ENCODE assay signal across 7 mouse cellular contexts in the genomic region with DNA sequence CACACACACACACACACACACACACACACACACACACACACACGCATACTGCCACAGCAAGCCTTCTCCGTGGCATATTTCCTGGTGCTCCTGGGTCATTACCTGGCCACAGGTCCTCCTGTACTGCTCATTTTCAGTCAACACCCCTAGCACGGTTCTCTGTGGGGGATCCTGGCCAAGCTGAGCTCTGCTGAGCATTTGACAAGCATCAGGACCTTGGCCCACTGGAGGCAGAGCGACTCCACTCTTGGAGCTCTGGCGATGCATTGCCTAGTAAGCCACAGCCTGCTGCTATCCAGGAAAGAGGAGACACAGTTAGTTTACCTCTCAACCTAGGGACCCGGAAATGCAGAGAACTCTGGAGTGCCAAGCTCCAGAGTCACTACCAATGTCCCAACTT. TPM values are rescaled to one million over a fixed set of nuclear protein-coding genes. Genes with fewer than 3 reads are reported as not detected.
A peak's percentile ranks its signal among the peaks of the same experiment; 100 is the strongest.
DNase-seq lines count a peak whose midpoint lies in the region; ATAC-seq and TF ChIP-seq lines count a peak whose summit lies in the region.

No protein-coding gene starts in this region.

- H3K9ac ChIP-seq in lung, embryonic 16.5 days (ENCODE audit: low read length), result no peak overlapping the region
- peak overlapping the region; percentile 61 for H3K9ac ChIP-seq in forebrain, embryonic 15.5 days (replicated peaks)
- H3K9ac ChIP-seq in limb, embryonic 13.5 days, result peak overlapping the region; percentile 59; the same call in 1 of the 2 replicates
- no peak overlapping the region for H3K9ac ChIP-seq in stomach, postnatal 0 days (ENCODE audit: low read length)

- ATAC-seq in lung, embryonic 16.5 days (ENCODE audit: low read depth), result no peak
- ATAC-seq in forebrain, embryonic 15.5 days (replicated peaks), result no peak
- ATAC-seq in limb, embryonic 13.5 days (ENCODE audit: low FRiP score, low read depth), result no peak
- no peak for ATAC-seq in stomach, postnatal 0 days (ENCODE audit: low FRiP score, low TSS enrichment)

- H3K4me1 ChIP-seq in lung, embryonic 16.5 days (replicated peaks; ENCODE audit: control insufficient read depth, insufficient read depth, low read length), result peaks cover 12% of the 10 kb centered on the region
- H3K4me1 ChIP-seq in forebrain, embryonic 15.5 days, result peaks cover 12% of the 10 kb centered on the region
- H3K4me1 ChIP-seq in limb, embryonic 13.5 days, result peaks cover 13% of the 10 kb centered on the region
- H3K4me1 ChIP-seq in stomach, postnatal 0 days (replicated peaks; ENCODE audit: control insufficient read depth, insufficient read depth), result no peaks in the 10 kb centered on the region; the same call in none of the 2 replicates

- TF ChIP-seq EP300 in stomach, postnatal 0 days (optimal IDR thresholded peaks at IDR 0.05), result no peak

- no peak for TF ChIP-seq CTCF in stomach, postnatal 0 days (IDR thresholded peaks at IDR 0.05; ENCODE audit: low read depth)

- H3K9me3 ChIP-seq in lung, embryonic 16.5 days (ENCODE audit: control insufficient read depth, low read length), result no peaks in the 10 kb centered on the region
- H3K9me3 ChIP-seq in forebrain, embryonic 15.5 days, result no peaks in the 10 kb centered on the region
- no peaks in the 10 kb centered on the region for H3K9me3 ChIP-seq in limb, embryonic 13.5 days
- no peaks in the 10 kb centered on the region for H3K9me3 ChIP-seq in stomach, postnatal 0 days (ENCODE audit: control insufficient read depth, low read length)

- peak overlapping the region; percentile 97 for H3K4me2 ChIP-seq in lung, embryonic 16.5 days (ENCODE audit: low read depth, low read length)
- peak overlapping the region; percentile 99 for H3K4me2 ChIP-seq in forebrain, embryonic 15.5 days (replicated peaks)
- peak overlapping the region; percentile 98 for H3K4me2 ChIP-seq in limb, embryonic 13.5 days (replicated peaks)
- H3K4me2 ChIP-seq in stomach, postnatal 0 days (replicated peaks; ENCODE audit: low read depth), result peak overlapping the region; percentile 91

- no peak overlapping the region for H3K27ac ChIP-seq in lung, embryonic 16.5 days (ENCODE audit: low read length)
- H3K27ac ChIP-seq in forebrain, embryonic 15.5 days (replicated peaks), result no peak overlapping the region
- no peak overlapping the region for H3K27ac ChIP-seq in limb, embryonic 13.5 days
- no peak overlapping the region for H3K27ac ChIP-seq in stomach, postnatal 0 days (replicated peaks)

- H3K27me3 ChIP-seq in lung, embryonic 16.5 days (ENCODE audit: control insufficient read depth, insufficient read depth, low read depth, low read length), result peaks cover 22% of the 10 kb centered on the region
- H3K27me3 ChIP-seq in forebrain, embryonic 15.5 days, result no peaks in the 10 kb centered on the region
- H3K27me3 ChIP-seq in limb, embryonic 13.5 days, result peaks cover 62% of the 10 kb centered on the region
- H3K27me3 ChIP-seq in stomach, postnatal 0 days (ENCODE audit: control insufficient read depth, insufficient read depth, low read length), result no peaks in the 10 kb centered on the region

- no peak for DNase-seq in lung, postnatal 14 days
- DNase-seq in stomach, postnatal 0 days (ENCODE audit: low spot score), result no peak
- DNase-seq in cerebellum, adult 11 months, result no peak
- no peak for DNase-seq in embryo, embryonic 10.5 days (ENCODE audit: low spot score)

- H3K4me3 ChIP-seq in lung, embryonic 16.5 days (ENCODE audit: low read length), result peak overlapping the region; percentile 59; the same call in 1 of the 2 replicates
- H3K4me3 ChIP-seq in forebrain, embryonic 15.5 days, result peak overlapping the region; percentile 79
- H3K4me3 ChIP-seq in limb, embryonic 13.5 days, result peak overlapping the region; percentile 60
- H3K4me3 ChIP-seq in stomach, postnatal 0 days (ENCODE audit: low read depth, low read length), result no peak overlapping the region

- 49% methylated on average over 6 of the region's 6 CpGs for WGBS in lung, embryonic 16.5 days
- 52% methylated on average over 6 of the region's 6 CpGs for WGBS in forebrain, embryonic 15.5 days
- 47% methylated on average over 6 of the region's 6 CpGs for WGBS in limb, embryonic 13.5 days
- 57% methylated on average over 6 of the region's 6 CpGs for WGBS in stomach, postnatal 0 days

- H3K36me3 ChIP-seq in lung, embryonic 16.5 days (ENCODE audit: control insufficient read depth, insufficient read depth, low read length), result no peaks in the 10 kb centered on the region
- H3K36me3 ChIP-seq in forebrain, embryonic 15.5 days, result no peaks in the 10 kb centered on the region
- no peaks in the 10 kb centered on the region for H3K36me3 ChIP-seq in limb, embryonic 13.5 days
- H3K36me3 ChIP-seq in stomach, postnatal 0 days (ENCODE audit: control insufficient read depth, insufficient read depth, low read length), result no peaks in the 10 kb centered on the region

RNA-seq across cellular contexts. Expression of gene Ccna1, which starts 1.1 kb away (rescaled TPM):
- 13.1 and 15.6 TPM in 2 replicates for polyA plus RNA-seq in lung, embryonic 16.5 days (2015; fragmentation: Nextera tagmentation; extraction: Ambion mirVana)
- 1.9 and 3.0 TPM in 2 replicates for polyA plus RNA-seq in forebrain, embryonic 15.5 days (2015; fragmentation: Nextera tagmentation; extraction: Ambion mirVana)
- polyA plus RNA-seq in limb, embryonic 13.5 days (2015; fragmentation: Nextera tagmentation; extraction: Ambion mirVana), result 1.6 and 2.3 TPM in 2 replicates
- polyA plus RNA-seq in stomach, postnatal 0 days (2015; fragmentation: Nextera tagmentation; extraction: Ambion mirVana), result 0.32 and 0.67 TPM in 2 replicates

RNA-seq across cellular contexts. Expression of gene Spg20, which starts 57.7 kb away (rescaled TPM):
- 33.8 and 39.2 TPM in 2 replicates for polyA plus RNA-seq in lung, embryonic 16.5 days (2015; fragmentation: Nextera tagmentation; extraction: Ambion mirVana)
- polyA plus RNA-seq in forebrain, embryonic 15.5 days (2015; fragmentation: Nextera tagmentation; extraction: Ambion mirVana), result 20.9 and 21.4 TPM in 2 replicates
- 87.7 and 92.6 TPM in 2 replicates for polyA plus RNA-seq in limb, embryonic 13.5 days (2015; fragmentation: Nextera tagmentation; extraction: Ambion mirVana)
- polyA plus RNA-seq in stomach, postnatal 0 days (2015; fragmentation: Nextera tagmentation; extraction: Ambion mirVana), result 14.4 and 16.1 TPM in 2 replicates

Comparison
In these comparisons a context has a peak if more than half of its experiments do, and no peak if none do; other contexts are left out.
1. H3K9ac ChIP-seq: peak in forebrain, embryonic 15.5 days (single experiment) and limb, embryonic 13.5 days (single experiment); none in lung, embryonic 16.5 days (single experiment) and stomach, postnatal 0 days (single experiment).
2. Peak in every context shown above with its lines, with median percentiles within 50 percentile points of each other: H3K4me2 ChIP-seq.